Mouse (Mus musculus): ENCODE measurements around the gene Gm17631. TPM values are rescaled to one million over a fixed set of nuclear protein-coding genes. Genes with fewer than 3 reads are reported as not detected.
"Not testable (repeated sequence)": the region's sequence is repeated elsewhere in the genome, so short reads cannot be mapped to it uniquely, and the experiment has no call there.

Gm17631 gene
- not detected in 2 replicates for polyA plus RNA-seq (2014; fragmentation: Nextera tagmentation; extraction: Ambion mirVana)

- no CpG with 5 or more reads among the region's 3 CpGs for WGBS
- H3K4me2 ChIP-seq; H3K9me3 ChIP-seq (ENCODE audit: low read depth, low read length): not testable (repeated sequence)
Observed at GRCm38 (mm10) chr6:129862349-129862748, at the start of gene Gm17631. Gene Gm17631 (plus strand): TSS chr6:129862649.

GRCm38 (mm10) chr6:129817731-129818130 lies 44.7 kb upstream of the Gm17631 start:
- H3K9ac ChIP-seq: no peak overlapping the region
- no peaks in the 10 kb centered on the region for H3K27me3 ChIP-seq (ENCODE audit: insufficient read depth, low read length)
- 58% methylated on average over 3 of the region's 3 CpGs for WGBS
- H3K36me3 ChIP-seq (ENCODE audit: insufficient read depth): no peaks in the 10 kb centered on the region
- no peak for TF ChIP-seq CTCF (IDR thresholded peaks at IDR 0.05; ENCODE audit: low read depth)
- no peak overlapping the region for H3K4me3 ChIP-seq (ENCODE audit: low read depth, low read length)
- no peaks in the 10 kb centered on the region for H3K4me1 ChIP-seq (ENCODE audit: insufficient read depth)
- ATAC-seq (ENCODE audit: insufficient read depth) (no peak), DNase-seq (no peak)
- no peak overlapping the region for H3K4me2 ChIP-seq
- no peaks in the 10 kb centered on the region for H3K9me3 ChIP-seq (ENCODE audit: low read depth, low read length)
- H3K27ac ChIP-seq (ENCODE audit: low read depth): no peak overlapping the region

More at GRCm38 (mm10) chr6:129862349-129862748, at the start of gene Gm17631:
- not testable (repeated sequence) for H3K9ac ChIP-seq; ATAC-seq (ENCODE audit: insufficient read depth); H3K36me3 ChIP-seq (ENCODE audit: insufficient read depth); H3K27me3 ChIP-seq (ENCODE audit: insufficient read depth, low read length); H3K4me1 ChIP-seq (ENCODE audit: insufficient read depth); H3K4me3 ChIP-seq (ENCODE audit: low read depth, low read length); DNase-seq; H3K27ac ChIP-seq (ENCODE audit: low read depth)

- ATAC-seq (ENCODE audit: insufficient read depth) (no peak), DNase-seq (no peak)
- WGBS: 80% methylated on average over 1 of the region's 1 CpGs
- no peak overlapping the region for H3K4me3 ChIP-seq (ENCODE audit: low read depth, low read length)
- H3K27ac ChIP-seq (ENCODE audit: low read depth): no peak overlapping the region
- no peaks in the 10 kb centered on the region for H3K4me1 ChIP-seq (ENCODE audit: insufficient read depth)
- H3K4me2 ChIP-seq: no peak overlapping the region
- H3K9me3 ChIP-seq (ENCODE audit: low read depth, low read length): no peaks in the 10 kb centered on the region
- H3K9ac ChIP-seq: no peak overlapping the region
- H3K36me3 ChIP-seq (ENCODE audit: insufficient read depth): no peaks in the 10 kb centered on the region
- H3K27me3 ChIP-seq (ENCODE audit: insufficient read depth, low read length): no peaks in the 10 kb centered on the region
- TF ChIP-seq CTCF (IDR thresholded peaks at IDR 0.05; ENCODE audit: low read depth): no peak
Observed at GRCm38 (mm10) chr6:129824004-129824403, 38.4 kb upstream of the Gm17631 start.

GRCm38 (mm10) chr6:129825559-129825958 lies 36.9 kb upstream of the Gm17631 start:
- 79% methylated on average over 1 of the region's 1 CpGs for WGBS
- no peak for TF ChIP-seq CTCF (IDR thresholded peaks at IDR 0.05; ENCODE audit: low read depth)
- no peak overlapping the region for H3K9ac ChIP-seq
- no peak for DNase-seq
- H3K27ac ChIP-seq (ENCODE audit: low read depth): no peak overlapping the region
- no peaks in the 10 kb centered on the region for H3K36me3 ChIP-seq (ENCODE audit: insufficient read depth)
- no peaks in the 10 kb centered on the region for H3K9me3 ChIP-seq (ENCODE audit: low read depth, low read length)
- H3K4me1 ChIP-seq (ENCODE audit: insufficient read depth): no peaks in the 10 kb centered on the region
- ATAC-seq (ENCODE audit: insufficient read depth): no peak
- no peak overlapping the region for H3K4me3 ChIP-seq (ENCODE audit: low read depth, low read length)
- H3K27me3 ChIP-seq (ENCODE audit: insufficient read depth, low read length): no peaks in the 10 kb centered on the region
- no peak overlapping the region for H3K4me2 ChIP-seq

GRCm38 (mm10) chr6:129876549-129876948 lies 14.1 kb downstream of the Gm17631 start, which contains the start of gene Klra17:
Gene Klra17 (minus strand): TSS chr6:129876672.
- 55% methylated on average over 1 of the region's 1 CpGs for WGBS
- Histone ChIP-seq H3K9me3 (ENCODE audit: low read depth, low read length) (no peaks in the 10 kb centered on the region), H3K36me3 (ENCODE audit: insufficient read depth) (no peaks in the 10 kb centered on the region), H3K4me1 (ENCODE audit: insufficient read depth) (no peaks in the 10 kb centered on the region), H3K4me2 (no peak within 1 kb of the TSS), H3K27me3 (ENCODE audit: insufficient read depth, low read length) (no peaks in the 10 kb centered on the region), H3K4me3 (ENCODE audit: low read depth, low read length) (no peak within 1 kb of the TSS), H3K9ac (no peak within 1 kb of the TSS), H3K27ac (ENCODE audit: low read depth) (no peak within 1 kb of the TSS)
- DNase-seq (no peak), ATAC-seq (ENCODE audit: insufficient read depth) (no peak)
- TF ChIP-seq CTCF (IDR thresholded peaks at IDR 0.05; ENCODE audit: low read depth): no peak

- Histone ChIP-seq H3K4me2 (no peak overlapping the region), H3K9ac (no peak overlapping the region), H3K36me3 (ENCODE audit: insufficient read depth) (no peaks in the 10 kb centered on the region), H3K4me1 (ENCODE audit: insufficient read depth) (no peaks in the 10 kb centered on the region), H3K9me3 (ENCODE audit: low read depth, low read length) (no peaks in the 10 kb centered on the region), H3K4me3 (ENCODE audit: low read depth, low read length) (no peak overlapping the region), H3K27ac (ENCODE audit: low read depth) (no peak overlapping the region), H3K27me3 (ENCODE audit: insufficient read depth, low read length) (no peaks in the 10 kb centered on the region)
- WGBS: 85% methylated on average over 2 of the region's 2 CpGs
- no peak for ATAC-seq (ENCODE audit: insufficient read depth)
- DNase-seq: no peak
- TF ChIP-seq CTCF (IDR thresholded peaks at IDR 0.05; ENCODE audit: low read depth): no peak
Observed at GRCm38 (mm10) chr6:129882525-129882924, 20.1 kb downstream of the Gm17631 start.

Other genes starting within 250 kb of the Gm17631 start
- gene Klrk1, start 238.8 kb upstream of the Gm17631 start, polyA plus RNA-seq (2014; fragmentation: Nextera tagmentation; extraction: Ambion mirVana): 0.15 TPM in 1 of 2 replicates, not detected in the other
- gene Klrc3, start 219.3 kb upstream of the Gm17631 start, polyA plus RNA-seq (2014; fragmentation: Nextera tagmentation; extraction: Ambion mirVana): not detected in 2 replicates
- gene Klrc2, start 202.0 kb upstream of the Gm17631 start, polyA plus RNA-seq (2014; fragmentation: Nextera tagmentation; extraction: Ambion mirVana): not detected in 2 replicates
- 0.12 TPM in 1 of 2 replicates, not detected in the other for gene Klrc1, start 183.7 kb upstream of the Gm17631 start, polyA plus RNA-seq (2014; fragmentation: Nextera tagmentation; extraction: Ambion mirVana)
- not detected in 2 replicates for gene Klri1, start 145.5 kb upstream of the Gm17631 start, polyA plus RNA-seq (2014; fragmentation: Nextera tagmentation; extraction: Ambion mirVana)
- gene Klri2, start 122.2 kb upstream of the Gm17631 start, polyA plus RNA-seq (2014; fragmentation: Nextera tagmentation; extraction: Ambion mirVana): not detected in 2 replicates
- gene Gm156, start 78.4 kb upstream of the Gm17631 start, polyA plus RNA-seq (2014; fragmentation: Nextera tagmentation; extraction: Ambion mirVana): not detected in 2 replicates
- not detected in 2 replicates for gene Klra17, start 14.0 kb downstream of the Gm17631 start, polyA plus RNA-seq (2014; fragmentation: Nextera tagmentation; extraction: Ambion mirVana)
- not detected in 2 replicates for gene Klra5, start 55.0 kb downstream of the Gm17631 start, polyA plus RNA-seq (2014; fragmentation: Nextera tagmentation; extraction: Ambion mirVana)
- gene Klra6, start 164.3 kb downstream of the Gm17631 start, polyA plus RNA-seq (2014; fragmentation: Nextera tagmentation; extraction: Ambion mirVana): not detected in 2 replicates
- gene Klra4, start 204.6 kb downstream of the Gm17631 start, polyA plus RNA-seq (2014; fragmentation: Nextera tagmentation; extraction: Ambion mirVana): not detected in 2 replicates

All from lung, embryonic 14.5 days (tissue).